Mouse (Mus musculus): ENCODE data around the gene Pcx. TPM values are rescaled to one million over a fixed set of nuclear protein-coding genes. Genes with fewer than 3 reads are reported as not detected.

Gene Pcx
- polyA plus RNA-seq, 1 experiment from 2014 or later = 32.1 TPM

- H3K9me3 ChIP-seq = no peaks in the 10 kb centered on the region
- H3K27me3 ChIP-seq = no peaks in the 10 kb centered on the region
- H3K27ac ChIP-seq = peak overlapping the region; percentile 94
- WGBS = 2% methylated on average over 35 of the region's 35 CpGs
- H3K9ac ChIP-seq = peak overlapping the region; percentile 92
- peak overlapping the region; percentile 88 for H3K4me3 ChIP-seq
- H3K4me2 ChIP-seq (replicated peaks) = peak overlapping the region; percentile 82
- H3K4me1 ChIP-seq = peaks cover 25% of the 10 kb centered on the region
- peak; percentile 59 for ATAC-seq (ENCODE audit: insufficient number of reproducible peaks, insufficient read depth, low FRiP score, low TSS enrichment)
- H3K36me3 ChIP-seq = peaks cover 28% of the 10 kb centered on the region
Observed at GRCm38 (mm10) chr19:4625829-4626535, 115.7 kb downstream of the Pcx start.

GRCm38 (mm10) chr19:4628819-4629218 lies 118.5 kb downstream of the Pcx start:
- 4% methylated on average over 1 of the region's 1 CpGs for WGBS
- no peak for ATAC-seq (ENCODE audit: insufficient number of reproducible peaks, insufficient read depth, low FRiP score, low TSS enrichment)
- Histone ChIP-seq H3K27ac (no peak overlapping the region), H3K4me1 (peaks cover 25% of the 10 kb centered on the region), H3K9me3 (no peaks in the 10 kb centered on the region), H3K27me3 (no peaks in the 10 kb centered on the region), H3K36me3 (peaks cover 1% of the 10 kb centered on the region; the same call in 1 of the 2 replicates), H3K4me2 (replicated peaks) (no peak overlapping the region), H3K4me3 (no peak overlapping the region), H3K9ac (no peak overlapping the region)

- WGBS = 64% methylated on average over 4 of the region's 4 CpGs
- no peaks in the 10 kb centered on the region for H3K36me3 ChIP-seq
- no peak for ATAC-seq (ENCODE audit: insufficient number of reproducible peaks, insufficient read depth, low FRiP score, low TSS enrichment)
- no peak overlapping the region for H3K4me3 ChIP-seq
- no peak overlapping the region for H3K9ac ChIP-seq
- no peaks in the 10 kb centered on the region for H3K4me1 ChIP-seq
- H3K27ac ChIP-seq = no peak overlapping the region
- no peak overlapping the region for H3K4me2 ChIP-seq (replicated peaks)
- no peaks in the 10 kb centered on the region for H3K27me3 ChIP-seq
- H3K9me3 ChIP-seq = no peaks in the 10 kb centered on the region
Observed at GRCm38 (mm10) chr19:4635986-4636385, 125.7 kb downstream of the Pcx start.

GRCm38 (mm10) chr19:4644271-4644670 lies 134.0 kb downstream of the Pcx start:
- no peak for ATAC-seq (ENCODE audit: insufficient number of reproducible peaks, insufficient read depth, low FRiP score, low TSS enrichment)
- H3K4me2 ChIP-seq (replicated peaks) = no peak overlapping the region
- no peaks in the 10 kb centered on the region for H3K27me3 ChIP-seq
- no peak overlapping the region for H3K9ac ChIP-seq
- no peaks in the 10 kb centered on the region for H3K36me3 ChIP-seq
- no peak overlapping the region for H3K4me3 ChIP-seq
- no peaks in the 10 kb centered on the region for H3K9me3 ChIP-seq
- H3K27ac ChIP-seq = no peak overlapping the region
- 45% methylated on average over 10 of the region's 10 CpGs for WGBS
- H3K4me1 ChIP-seq = no peaks in the 10 kb centered on the region

- Histone ChIP-seq H3K9ac (no peak overlapping the region), H3K27ac (no peak overlapping the region), H3K36me3 (no peaks in the 10 kb centered on the region), H3K9me3 (no peaks in the 10 kb centered on the region), H3K27me3 (no peaks in the 10 kb centered on the region), H3K4me2 (replicated peaks) (no peak overlapping the region), H3K4me3 (no peak overlapping the region), H3K4me1 (no peaks in the 10 kb centered on the region)
- ATAC-seq (ENCODE audit: insufficient number of reproducible peaks, insufficient read depth, low FRiP score, low TSS enrichment) = no peak
- 72% methylated on average over 11 of the region's 11 CpGs for WGBS
Observed at GRCm38 (mm10) chr19:4646917-4647492, 136.7 kb downstream of the Pcx start.

- H3K9ac ChIP-seq = no peak overlapping the region
- H3K4me2 ChIP-seq (replicated peaks) = no peak overlapping the region
- ATAC-seq (ENCODE audit: insufficient number of reproducible peaks, insufficient read depth, low FRiP score, low TSS enrichment) = no peak
- H3K27ac ChIP-seq = no peak overlapping the region
- H3K9me3 ChIP-seq = no peaks in the 10 kb centered on the region
- no peak overlapping the region for H3K4me3 ChIP-seq
- H3K4me1 ChIP-seq = no peaks in the 10 kb centered on the region
- no peaks in the 10 kb centered on the region for H3K27me3 ChIP-seq
- 74% methylated on average over 5 of the region's 5 CpGs for WGBS
- no peaks in the 10 kb centered on the region for H3K36me3 ChIP-seq
Observed at GRCm38 (mm10) chr19:4658156-4658555, 147.9 kb downstream of the Pcx start.

- Histone ChIP-seq H3K27me3 (no peaks in the 10 kb centered on the region), H3K4me2 (replicated peaks) (no peak overlapping the region), H3K9me3 (no peaks in the 10 kb centered on the region), H3K9ac (no peak overlapping the region), H3K27ac (no peak overlapping the region), H3K36me3 (no peaks in the 10 kb centered on the region), H3K4me1 (no peaks in the 10 kb centered on the region), H3K4me3 (no peak overlapping the region)
- no peak for ATAC-seq (ENCODE audit: insufficient number of reproducible peaks, insufficient read depth, low FRiP score, low TSS enrichment)
Observed at GRCm38 (mm10) chr19:4666815-4667214, 156.5 kb downstream of the Pcx start.

GRCm38 (mm10) chr19:4670776-4671175 lies 160.5 kb downstream of the Pcx start:
- H3K4me3 ChIP-seq = no peak overlapping the region
- 83% methylated on average over 4 of the region's 4 CpGs for WGBS
- ATAC-seq (ENCODE audit: insufficient number of reproducible peaks, insufficient read depth, low FRiP score, low TSS enrichment) = no peak
- H3K9me3 ChIP-seq = no peaks in the 10 kb centered on the region
- H3K9ac ChIP-seq = no peak overlapping the region
- no peaks in the 10 kb centered on the region for H3K27me3 ChIP-seq
- H3K27ac ChIP-seq = no peak overlapping the region
- H3K36me3 ChIP-seq = no peaks in the 10 kb centered on the region
- no peaks in the 10 kb centered on the region for H3K4me1 ChIP-seq
- no peak overlapping the region for H3K4me2 ChIP-seq (replicated peaks)

Small RNAs within 50 kb of the gene (microRNA-seq; reads per million reads assigned to microRNA genes)
- not detected for gene Mir6986

Other genes with a start within 250 kb of the Pcx start
- 11.1 and 11.5 TPM in 2 replicates for gene Ssh3, start 241.3 kb upstream of the Pcx start, polyA plus RNA-seq (2016; fragmentation: Nextera tagmentation; extraction: Ambion mirVana)
- gene Ankrd13d, start 227.3 kb upstream of the Pcx start, polyA plus RNA-seq (2016; fragmentation: Nextera tagmentation; extraction: Ambion mirVana) = 11.0 and 13.4 TPM in 2 replicates
- 15.0 and 19.0 TPM in 2 replicates for gene Grk2, start 204.2 kb upstream of the Pcx start, polyA plus RNA-seq (2016; fragmentation: Nextera tagmentation; extraction: Ambion mirVana)
- 61.6 and 65.4 TPM in 2 replicates for gene Kdm2a, start 112.2 kb upstream of the Pcx start, polyA plus RNA-seq (2016; fragmentation: Nextera tagmentation; extraction: Ambion mirVana)
- 36.6 and 47.2 TPM in 2 replicates for gene Rhod, start 71.0 kb upstream of the Pcx start, polyA plus RNA-seq (2016; fragmentation: Nextera tagmentation; extraction: Ambion mirVana)
- gene Syt12, start 33.0 kb upstream of the Pcx start, polyA plus RNA-seq (2016; fragmentation: Nextera tagmentation; extraction: Ambion mirVana) = 2.1 and 2.3 TPM in 2 replicates
- not detected in 2 replicates for gene 2010003K11Rik, start 11.9 kb upstream of the Pcx start, polyA plus RNA-seq (2016; fragmentation: Nextera tagmentation; extraction: Ambion mirVana)
- gene Lrfn4, start 105.2 kb downstream of the Pcx start, polyA plus RNA-seq (2016; fragmentation: Nextera tagmentation; extraction: Ambion mirVana) = 15.1 and 16.3 TPM in 2 replicates
- 64.6 and 67.9 TPM in 2 replicates for gene Rce1, start 115.2 kb downstream of the Pcx start, polyA plus RNA-seq (2016; fragmentation: Nextera tagmentation; extraction: Ambion mirVana)
- gene Gm960, start 188.2 kb downstream of the Pcx start, polyA plus RNA-seq (2016; fragmentation: Nextera tagmentation; extraction: Ambion mirVana) = 4.7 and 7.7 TPM in 2 replicates
- 5.2 and 6.1 TPM in 2 replicates for gene Sptbn2, start 200.7 kb downstream of the Pcx start, polyA plus RNA-seq (2016; fragmentation: Nextera tagmentation; extraction: Ambion mirVana)
- gene Rbm4b, start 246.0 kb downstream of the Pcx start, polyA plus RNA-seq (2016; fragmentation: Nextera tagmentation; extraction: Ambion mirVana) = 112 and 118 TPM in 2 replicates